Mouse (Mus musculus) CD4-positive, CD25-positive, alpha-beta regulatory T cell, adult 4 months (primary cell): Measurements from ENCODE around the gene Fam219b. TPM values are rescaled to one million over a fixed set of nuclear protein-coding genes. Genes with fewer than 3 reads are reported as not detected.
A peak's percentile ranks its signal among the peaks of the same experiment; 100 is the strongest.

Experiments
- ATAC-seq: one replicate; pipeline ENCODE4 v1.8.0; 2017
- polyA plus RNA-seq, 2 experiments: library from polyadenylated mRNA; unstranded; fragments of 100-300 nt; shearing (Covaris generic); gene quantifications; one replicate each; pipeline ENCODE4 v1.2.1; 2017

Gene Fam219b
- 10 to 100 TPM; 22.2 to 29.8 TPM for polyA plus RNA-seq

- ATAC-seq: peak; percentile 92
Observed at GRCm38 (mm10) chr9:57537044-57537727, at the start of gene Fam219b. Fam219b (plus strand) TSS chr9:57537528.

- ATAC-seq: no peak
Observed at GRCm38 (mm10) chr9:57487807-57488206, 49.5 kb upstream of the Fam219b start.

DNA sequence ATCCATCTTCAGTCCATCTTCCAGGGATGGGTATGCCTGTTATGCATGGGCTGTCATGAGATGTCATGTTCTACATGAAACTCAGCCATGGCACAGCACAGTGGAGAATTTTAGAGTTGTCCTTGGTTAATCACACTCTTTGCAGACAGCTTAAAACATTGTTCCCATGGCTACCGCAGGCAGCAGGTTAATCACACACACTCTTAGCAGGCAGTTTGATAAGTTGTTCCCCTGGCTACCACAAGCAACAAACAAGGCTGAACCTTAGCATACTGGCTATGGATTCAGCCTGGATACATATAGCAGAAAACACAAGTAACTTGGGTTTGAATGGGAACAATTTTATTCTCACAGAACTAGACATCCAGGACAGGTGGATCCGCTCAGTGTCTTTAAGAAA is 43.8 kb upstream of the Fam219b start:
- ATAC-seq: no peak

DNA sequence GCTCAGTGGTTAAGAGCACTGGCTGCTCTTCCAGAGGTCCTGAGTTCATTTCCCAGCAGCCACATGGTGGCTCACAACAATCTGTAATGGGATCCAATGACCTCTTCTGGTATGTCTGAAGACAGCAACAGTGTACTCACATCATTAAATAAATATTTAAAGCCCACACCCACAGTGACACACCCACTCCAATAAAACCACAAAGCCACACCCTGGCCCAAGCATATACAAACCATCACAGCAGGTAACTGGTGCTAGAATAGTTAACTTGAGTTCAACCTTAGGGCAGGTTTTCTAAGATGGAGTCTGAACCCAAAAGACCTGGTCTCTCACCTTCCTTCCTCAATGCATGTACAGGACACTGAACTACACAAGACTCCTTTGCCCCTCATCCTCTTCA is 42.4 kb upstream of the Fam219b start:
- no peak for ATAC-seq

GRCm38 (mm10) chr9:57497236-57497635 is 40.1 kb upstream of the Fam219b start:
- ATAC-seq: no peak

DNA sequence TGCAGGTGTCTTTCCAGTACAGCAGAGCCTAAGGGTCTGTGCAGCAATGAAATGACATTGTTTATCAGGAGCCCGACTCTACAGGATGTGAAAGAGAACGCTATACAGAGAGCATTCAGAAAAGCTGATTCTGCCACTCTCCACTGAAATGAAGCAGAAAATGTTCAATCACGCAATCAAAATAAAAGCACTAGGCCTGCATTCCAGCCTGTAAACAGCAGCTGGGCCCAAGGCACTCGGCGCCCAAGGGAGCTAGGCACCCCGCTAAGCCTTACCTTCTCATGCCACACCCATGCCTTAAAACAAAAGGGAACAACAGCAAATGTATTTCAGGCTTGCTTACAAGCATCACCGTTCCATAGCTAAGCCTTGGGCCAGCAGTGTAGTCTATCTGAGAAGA is 38.8 kb upstream of the Fam219b start:
- no peak for ATAC-seq

- ATAC-seq: no peak
Observed at GRCm38 (mm10) chr9:57501452-57501851, 35.9 kb upstream of the Fam219b start.

GRCm38 (mm10) chr9:57501861-57502260 is 35.5 kb upstream of the Fam219b start:
- ATAC-seq: no peak

DNA sequence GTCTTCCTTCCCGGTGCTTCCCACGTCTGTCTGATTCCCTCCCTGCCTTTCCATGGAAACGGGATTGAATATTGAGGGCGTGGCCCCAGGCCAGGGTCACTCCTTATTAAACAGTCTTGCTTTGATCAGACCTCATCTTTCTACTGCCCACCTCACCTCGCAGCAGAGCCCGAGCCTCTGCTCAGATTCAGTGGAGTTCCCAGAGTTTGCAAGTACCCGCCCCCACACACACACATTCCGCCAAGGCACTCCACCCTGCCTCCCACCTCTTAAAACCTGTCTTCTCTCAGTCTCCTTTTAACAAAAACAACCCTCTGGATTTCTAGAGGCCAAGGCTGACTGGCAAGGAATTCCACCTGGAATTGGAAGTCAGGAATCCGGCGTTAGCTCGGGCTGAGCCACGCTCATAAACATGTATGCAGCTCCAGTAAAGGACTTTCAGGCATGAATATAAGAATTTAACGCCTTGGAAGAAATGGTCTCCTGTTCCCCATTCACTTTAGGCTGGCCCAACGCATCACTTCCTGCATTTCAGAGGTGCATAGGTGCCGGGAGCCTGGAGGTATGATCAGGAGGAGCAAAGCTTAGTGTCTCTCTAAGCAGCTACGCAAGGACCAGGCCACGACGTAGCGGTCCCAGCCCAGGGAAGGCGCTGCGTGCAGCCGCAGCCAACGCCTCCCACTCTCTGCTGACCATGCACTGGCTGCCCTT is 34.3 kb upstream of the Fam219b start:
- ATAC-seq: no peak

- ATAC-seq: no peak
Observed at GRCm38 (mm10) chr9:57503622-57504380, 33.5 kb upstream of the Fam219b start, which contains the start of gene Rpp25. Rpp25 (plus strand) TSS chr9:57504026.

GRCm38 (mm10) chr9:57504381-57504700 is 33.0 kb upstream of the Fam219b start:
- peak; percentile 32 for ATAC-seq

DNA sequence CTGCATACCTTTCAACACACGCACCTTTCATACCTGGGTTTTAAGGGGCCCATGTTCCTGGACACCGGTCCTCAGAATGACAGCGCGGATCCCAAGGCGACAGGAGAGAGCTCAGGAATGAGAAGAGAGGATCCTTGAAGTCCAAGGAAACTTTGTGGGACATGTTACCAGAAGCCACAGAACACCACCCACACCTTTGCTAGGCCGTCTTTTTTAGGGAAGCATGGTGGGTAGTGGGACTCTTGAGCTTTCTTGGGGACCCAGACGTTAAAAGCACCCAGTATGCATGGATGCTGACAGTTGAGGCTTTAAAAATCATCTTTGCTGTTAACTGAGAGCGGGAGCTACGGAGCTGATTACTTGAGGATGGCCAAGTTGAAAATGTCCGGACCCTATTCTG is 32.4 kb upstream of the Fam219b start:
- ATAC-seq: no peak

DNA sequence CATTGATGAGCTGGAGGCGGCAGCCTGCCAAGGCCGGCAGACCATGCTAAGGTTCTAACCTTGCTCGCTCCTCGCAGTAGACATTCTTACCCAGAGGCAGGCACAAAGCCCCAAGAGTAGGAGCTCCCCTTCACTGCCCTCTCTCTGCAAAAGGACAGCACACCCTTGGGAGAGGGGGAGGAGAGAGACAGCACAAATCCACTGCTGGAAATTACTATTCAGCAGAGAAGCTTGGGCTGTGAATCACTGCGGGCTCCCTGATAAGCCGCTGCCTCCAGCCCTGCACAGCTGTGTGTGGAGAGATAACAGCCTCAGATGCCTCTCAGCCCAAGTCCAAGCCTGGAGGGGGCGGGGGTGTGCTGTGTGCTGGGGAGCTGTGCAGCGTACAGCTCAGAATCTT is 31.6 kb upstream of the Fam219b start:
- no peak for ATAC-seq

- no peak for ATAC-seq
Observed at GRCm38 (mm10) chr9:57510577-57510976, 26.8 kb upstream of the Fam219b start.

DNA sequence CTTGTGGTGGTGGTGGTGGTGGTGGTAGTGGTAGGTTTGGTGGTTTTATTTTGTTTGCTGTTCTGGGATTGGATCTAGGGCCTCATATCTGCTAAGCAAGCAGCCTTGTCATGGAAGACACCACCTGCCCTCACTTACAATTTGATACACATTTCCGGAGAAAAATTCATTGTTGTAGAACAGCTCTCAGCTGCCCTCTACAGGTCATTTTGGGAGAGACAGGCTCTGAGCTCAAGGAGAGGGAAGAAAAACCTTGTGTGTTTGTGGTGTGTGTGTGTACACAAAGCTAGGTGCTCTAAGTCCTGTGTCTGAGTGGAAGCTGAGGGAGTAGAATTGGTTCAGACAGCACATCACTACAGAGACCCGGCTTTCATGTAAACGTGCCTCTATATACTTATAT is 20.2 kb upstream of the Fam219b start:
- peak; percentile 56 for ATAC-seq

- ATAC-seq: peak; percentile 18
Observed at GRCm38 (mm10) chr9:57520375-57521055, 16.8 kb upstream of the Fam219b start.

- ATAC-seq: peak; percentile 90
Observed at GRCm38 (mm10) chr9:57521056-57521911, 16.0 kb upstream of the Fam219b start, which contains the start of gene Cox5a. Cox5a (plus strand) TSS chr9:57521274.

DNA sequence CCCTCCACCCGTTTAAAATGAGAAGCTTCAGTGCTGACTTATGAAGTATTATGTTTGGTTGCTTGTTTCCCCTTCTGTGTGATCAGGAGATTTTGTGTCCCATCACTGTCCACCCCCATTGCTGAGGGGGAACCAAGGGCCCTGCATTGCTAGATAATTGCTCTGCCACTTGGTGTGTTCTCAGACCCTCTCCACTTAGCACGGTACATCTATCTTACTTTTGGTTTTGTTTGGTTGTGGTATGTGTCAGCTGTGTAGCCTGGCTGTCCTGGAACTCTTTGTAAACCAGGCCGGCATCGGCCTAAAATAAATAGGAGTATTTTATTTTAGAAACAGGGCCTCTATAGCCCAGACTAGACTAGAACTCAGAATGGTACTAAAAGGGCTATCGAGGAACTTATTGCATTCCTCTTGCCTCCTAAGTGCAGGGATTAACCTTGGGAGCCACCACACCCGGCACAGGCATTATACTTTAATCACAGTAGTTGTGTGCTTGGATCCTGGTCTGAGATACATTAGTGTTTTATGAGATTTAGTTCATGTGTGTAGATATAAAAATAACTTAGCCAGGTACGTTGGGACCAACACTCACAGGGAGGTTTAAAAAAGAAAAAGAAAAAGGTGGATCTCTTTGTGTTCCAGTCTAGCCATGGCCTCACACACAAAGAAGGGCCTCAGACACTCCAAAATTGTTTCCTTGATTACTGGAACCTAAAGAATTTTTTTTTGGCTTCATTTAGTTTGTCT is 15.0 kb upstream of the Fam219b start:
- no peak for ATAC-seq

- ATAC-seq: no peak
Observed at GRCm38 (mm10) chr9:57522861-57523246, 14.5 kb upstream of the Fam219b start.

DNA sequence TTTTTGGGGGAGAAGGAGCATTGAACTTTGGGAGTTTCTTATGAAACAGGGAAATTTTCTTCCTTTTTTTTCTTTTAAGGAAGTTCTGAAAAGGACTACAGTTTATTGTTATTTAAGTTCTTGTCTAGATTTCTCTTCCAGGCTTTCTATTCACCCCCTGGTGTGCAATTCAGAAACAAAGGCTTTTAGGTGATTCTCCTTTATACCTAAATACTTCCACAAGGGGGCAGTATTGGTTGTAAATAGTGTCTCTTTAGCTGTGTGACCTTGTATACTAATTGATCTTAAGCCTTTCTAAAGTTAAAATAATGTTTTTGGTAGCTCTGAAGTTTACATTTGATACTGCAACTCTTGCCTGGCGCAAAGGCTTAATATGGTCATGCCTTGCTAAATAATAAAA is 13.6 kb upstream of the Fam219b start:
- ATAC-seq: peak; percentile 50

GRCm38 (mm10) chr9:57524439-57524838 is 12.9 kb upstream of the Fam219b start:
- no peak for ATAC-seq
